ENCODE assay signal across 15 mouse cellular contexts in the genomic region with DNA sequence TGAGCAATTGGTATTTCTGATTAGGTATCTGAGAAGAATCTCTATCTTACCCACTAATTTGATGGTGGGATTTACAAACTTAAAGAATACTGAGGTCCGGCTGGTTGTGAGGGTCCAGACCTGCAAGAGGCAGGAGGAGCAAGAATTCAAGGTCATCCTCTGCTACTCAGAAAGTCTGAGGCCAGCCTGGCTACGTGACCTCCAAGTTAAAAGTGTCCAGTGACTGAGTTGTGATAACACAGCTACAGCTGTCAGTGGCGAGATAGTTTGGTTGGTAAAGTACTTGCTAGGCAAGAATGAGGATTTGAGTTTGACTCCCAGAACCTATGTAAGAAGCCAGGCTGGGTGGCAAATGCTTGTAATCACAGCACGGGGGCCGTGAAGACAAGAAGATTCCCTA.
"Had no signal": no experiment of that assay in that cellular context is flagged by ENCODE, and none has a peak within 500 bp of the region (broad histone marks: within the 10 kb centered on the region; RNA-seq: fewer than 3 reads in every experiment).

No protein-coding gene starts in this region.

- H3K27me3 ChIP-seq: limb, embryonic 13.5 days; midbrain, embryonic 13.5 days; neural tube, embryonic 12.5 days had no signal

- H3K4me2 ChIP-seq: limb, embryonic 13.5 days; midbrain, embryonic 13.5 days; neural tube, embryonic 12.5 days had no signal

- H3K4me3 ChIP-seq: limb, embryonic 13.5 days; midbrain, embryonic 13.5 days; myocyte; neural tube, embryonic 12.5 days had no signal

- H3K27ac ChIP-seq: kidney, postnatal 0 days; limb, embryonic 13.5 days; liver, embryonic 14.5 days; neural tube, embryonic 12.5 days had no signal

- H3K9ac ChIP-seq: limb, embryonic 13.5 days; liver, embryonic 14.5 days; midbrain, embryonic 13.5 days; neural tube, embryonic 12.5 days had no signal

- DNase-seq: kidney, adult 9 months; kidney, postnatal 36 days; left cerebral cortex, postnatal 4 days; lung, adult 18-20 months; retina, postnatal 1 day; right cerebral cortex, postnatal 4 days; spleen, adult 18-20 months; thymus, adult 18-20 months; thymus, postnatal 14 days had no signal

- H3K9me3 ChIP-seq: limb, embryonic 13.5 days; midbrain, embryonic 13.5 days; neural tube, embryonic 12.5 days had no signal
